Mouse (Mus musculus): ENCODE results near the gene Kcnj5.

Gene Kcnj5

GRCm38 (mm10) chr9:32315999-32316398, 28.2 kb downstream of the Kcnj5 start:
- DNase-seq (ENCODE audit: low spot score in 2 of 2) = no peak

GRCm38 (mm10) chr9:32314071-32314470, 30.1 kb downstream of the Kcnj5 start:
- DNase-seq (ENCODE audit: low spot score in 2 of 2) = no peak

GRCm38 (mm10) chr9:32312208-32312607, 31.9 kb downstream of the Kcnj5 start:
- no peak for DNase-seq (ENCODE audit: low spot score in 2 of 2)

- no peak for DNase-seq (ENCODE audit: low spot score in 2 of 2)
Measured at GRCm38 (mm10) chr9:32311786-32312185, 32.4 kb downstream of the Kcnj5 start.

- no peak for DNase-seq (ENCODE audit: low spot score in 2 of 2)
Measured at GRCm38 (mm10) chr9:32302501-32303150, 41.5 kb downstream of the Kcnj5 start.

- no peak for DNase-seq (ENCODE audit: low spot score in 2 of 2)
Measured at GRCm38 (mm10) chr9:32295061-32295800, 48.9 kb downstream of the Kcnj5 start.

GRCm38 (mm10) chr9:32292686-32293085, 51.5 kb downstream of the Kcnj5 start:
- no peak for DNase-seq (ENCODE audit: low spot score in 2 of 2)

- no peak for DNase-seq (ENCODE audit: low spot score in 2 of 2)
Measured at GRCm38 (mm10) chr9:32291618-32292017, 52.5 kb downstream of the Kcnj5 start.

- DNase-seq (ENCODE audit: low spot score in 2 of 2) = no peak
Measured at GRCm38 (mm10) chr9:32283591-32283990, 60.6 kb downstream of the Kcnj5 start.

GRCm38 (mm10) chr9:32280456-32280855, 63.7 kb downstream of the Kcnj5 start:
- no peak for DNase-seq (ENCODE audit: low spot score in 2 of 2)

- DNase-seq (ENCODE audit: low spot score in 2 of 2) = no peak
Measured at GRCm38 (mm10) chr9:32279789-32280188, 64.4 kb downstream of the Kcnj5 start.

- no peak for DNase-seq (ENCODE audit: low spot score in 2 of 2)
Measured at GRCm38 (mm10) chr9:32278052-32278451, 66.1 kb downstream of the Kcnj5 start.

- DNase-seq (ENCODE audit: low spot score in 2 of 2) = peak in 1 of 2 experiments; percentile 39
Measured at GRCm38 (mm10) chr9:32271896-32272444, 72.2 kb downstream of the Kcnj5 start.
